ENCODE assay signal across 10 mouse cellular contexts in genomic region chr4:24019178-24020104, GRCm38 (mm10).
DNase-seq lines count a peak whose midpoint lies in the region; ATAC-seq lines count a peak whose summit lies in the region.
"Had no signal": no experiment of that assay in that cellular context is flagged by ENCODE, and none has a peak within 500 bp of the region (broad histone marks: within the 10 kb centered on the region; RNA-seq: fewer than 3 reads in every experiment).

No protein-coding gene starts in this region.

- peaks cover 11% of the 10 kb centered on the region for H3K4me1 ChIP-seq in hindbrain, embryonic 13.5 days (replicated peaks)
- H3K4me1 ChIP-seq in hindbrain, embryonic 10.5 days (replicated peaks), result no peaks in the 10 kb centered on the region
- peaks cover 9% of the 10 kb centered on the region; the same call in 1 of the 2 replicates for H3K4me1 ChIP-seq in embryonic facial prominence, embryonic 15.5 days
- H3K4me1 ChIP-seq in neural tube, embryonic 15.5 days, result peaks cover 10% of the 10 kb centered on the region
- H3K4me1 ChIP-seq: heart, embryonic 13.5 days had no signal

- H3K27ac ChIP-seq in hindbrain, embryonic 13.5 days, result peak overlapping the region; percentile 26
- H3K27ac ChIP-seq in hindbrain, embryonic 10.5 days, result no peak overlapping the region
- no peak overlapping the region for H3K27ac ChIP-seq in embryonic facial prominence, embryonic 15.5 days (replicated peaks)
- H3K27ac ChIP-seq in neural tube, embryonic 15.5 days (replicated peaks), result no peak overlapping the region
- H3K27ac ChIP-seq: heart, embryonic 13.5 days had no signal

- 59% methylated on average over 11 of the region's 11 CpGs for WGBS in hindbrain, embryonic 13.5 days
- WGBS in hindbrain, embryonic 10.5 days, result 86% methylated on average over 11 of the region's 11 CpGs
- WGBS in embryonic facial prominence, embryonic 15.5 days, result 42% methylated on average over 11 of the region's 11 CpGs
- 52% methylated on average over 11 of the region's 11 CpGs for WGBS in neural tube, embryonic 15.5 days

- intact Hi-C loops in heart, postnatal 25 days (cut with DNase I), result no loop called here

- no peak for DNase-seq in hindbrain, embryonic 10.5 days (ENCODE audit: low spot score)
- DNase-seq in adrenal gland, adult 8-10 months, result peak; percentile 3
- peak; percentile 19 to 51 for DNase-seq in layer of hippocampus, adult 8-10 months (ENCODE audit: low spot score in 2 of 2)
- DNase-seq in heart, postnatal 25 days (ENCODE audit: low spot score), result no peak

- no peak overlapping the region for H3K4me3 ChIP-seq in hindbrain, embryonic 13.5 days
- no peak overlapping the region for H3K4me3 ChIP-seq in hindbrain, embryonic 10.5 days
- H3K4me3 ChIP-seq in embryonic facial prominence, embryonic 15.5 days (replicated peaks), result no peak overlapping the region
- H3K4me3 ChIP-seq in neural tube, embryonic 15.5 days (replicated peaks), result no peak overlapping the region
- H3K4me3 ChIP-seq: heart, embryonic 13.5 days had no signal

- ATAC-seq in hindbrain, embryonic 13.5 days (ENCODE audit: low FRiP score), result peak; percentile 72
- ATAC-seq in embryonic facial prominence, embryonic 15.5 days (ENCODE audit: insufficient number of reproducible peaks, low FRiP score, low TSS enrichment, low read depth), result 0 out of 2 replicates have a peak, but pooled peaks have one; percentile 54
- peak; percentile 63; the same call in 1 of the 2 replicates for ATAC-seq in neural tube, embryonic 15.5 days (ENCODE audit: low FRiP score)
- ATAC-seq in inflammation-experienced regulatory T-cells, adult 6 months, result no peak

- H3K9ac ChIP-seq in hindbrain, embryonic 13.5 days, result no peak overlapping the region
- H3K9ac ChIP-seq in embryonic facial prominence, embryonic 15.5 days, result no peak overlapping the region
- no peak overlapping the region for H3K9ac ChIP-seq in neural tube, embryonic 15.5 days (replicated peaks)
- H3K9ac ChIP-seq: heart, embryonic 13.5 days had no signal

- no peak overlapping the region for H3K4me2 ChIP-seq in hindbrain, embryonic 13.5 days
- no peak overlapping the region; the same call in 1 of the 2 replicates for H3K4me2 ChIP-seq in embryonic facial prominence, embryonic 15.5 days (replicated peaks)
- no peak overlapping the region for H3K4me2 ChIP-seq in neural tube, embryonic 15.5 days
- H3K4me2 ChIP-seq: heart, embryonic 13.5 days had no signal

- H3K9me3 ChIP-seq in hindbrain, embryonic 13.5 days, result no peaks in the 10 kb centered on the region
- H3K9me3 ChIP-seq in hindbrain, embryonic 10.5 days, result no peaks in the 10 kb centered on the region
- H3K9me3 ChIP-seq in embryonic facial prominence, embryonic 15.5 days (replicated peaks), result no peaks in the 10 kb centered on the region
- no peaks in the 10 kb centered on the region for H3K9me3 ChIP-seq in neural tube, embryonic 15.5 days (replicated peaks)
- H3K9me3 ChIP-seq: G1E; heart, embryonic 13.5 days had no signal

- no peaks in the 10 kb centered on the region for H3K27me3 ChIP-seq in hindbrain, embryonic 13.5 days
- no peaks in the 10 kb centered on the region for H3K27me3 ChIP-seq in hindbrain, embryonic 10.5 days (ENCODE audit: insufficient read depth, poor library complexity, severe bottlenecking)
- H3K27me3 ChIP-seq in embryonic facial prominence, embryonic 15.5 days, result no peaks in the 10 kb centered on the region
- no peaks in the 10 kb centered on the region for H3K27me3 ChIP-seq in neural tube, embryonic 15.5 days (replicated peaks)
- H3K27me3 ChIP-seq: heart, embryonic 13.5 days had no signal

- no peaks in the 10 kb centered on the region for H3K36me3 ChIP-seq in hindbrain, embryonic 13.5 days
- no peaks in the 10 kb centered on the region for H3K36me3 ChIP-seq in hindbrain, embryonic 10.5 days
- H3K36me3 ChIP-seq in embryonic facial prominence, embryonic 15.5 days, result no peaks in the 10 kb centered on the region
- no peaks in the 10 kb centered on the region for H3K36me3 ChIP-seq in neural tube, embryonic 15.5 days
- H3K36me3 ChIP-seq: G1E; heart, embryonic 13.5 days had no signal

Comparison
In these comparisons a context has a peak if more than half of its experiments do, and no peak if none do; other contexts are left out.
1. DNase-seq: peak in adrenal gland, adult 8-10 months (single experiment) and layer of hippocampus, adult 8-10 months (2 of 2); none in hindbrain, embryonic 10.5 days (single experiment) and heart, postnatal 25 days (single experiment).